Mouse (Mus musculus): ENCODE measurements at regions not wholly inside any gene's neighbourhood (a gene's known extent, or its start where the extent isn't known, plus 50 kb on each side); places are given as distances from the start of the nearest gene placed in this dataset.

GRCm38 (mm10) chr7:115366910-115367309, 623.4 kb downstream of the Insc start:
- no peaks in the 10 kb centered on the region for H3K27me3 ChIP-seq (ENCODE audit: control insufficient read depth, insufficient read depth, low read length)
- 58% methylated on average over 5 of the region's 5 CpGs for WGBS
- no peaks in the 10 kb centered on the region for H3K36me3 ChIP-seq (ENCODE audit: control insufficient read depth, insufficient read depth, low read length)
- TF ChIP-seq POLR2A (IDR thresholded peaks at IDR 0.05; ENCODE audit: control insufficient read depth, extremely low read depth, insufficient read depth, low read length, poor library complexity) (no peak), CTCF (IDR thresholded peaks at IDR 0.05; ENCODE audit: borderline replicate concordance, control insufficient read depth, extremely low read depth, insufficient read depth, low read length, poor library complexity) (peak; percentile 84; the same call in 1 of the 2 replicates)
- peak; percentile 76 for DNase-seq
- H3K27ac ChIP-seq (ENCODE audit: control insufficient read depth, insufficient read depth, low read length): no peak overlapping the region
- H3K4me3 ChIP-seq (ENCODE audit: control insufficient read depth, insufficient read depth, low read length): no peak overlapping the region
- peaks cover 3% of the 10 kb centered on the region for H3K4me1 ChIP-seq (replicated peaks; ENCODE audit: control insufficient read depth, insufficient read depth, low read length)

GRCm38 (mm10) chr7:115371143-115371542, 627.6 kb downstream of the Insc start:
- no peaks in the 10 kb centered on the region for H3K27me3 ChIP-seq (ENCODE audit: control insufficient read depth, insufficient read depth, low read length)
- WGBS: 96% methylated on average over 9 of the region's 9 CpGs
- TF ChIP-seq CTCF (IDR thresholded peaks at IDR 0.05; ENCODE audit: borderline replicate concordance, control insufficient read depth, extremely low read depth, insufficient read depth, low read length, poor library complexity) (no peak), POLR2A (IDR thresholded peaks at IDR 0.05; ENCODE audit: control insufficient read depth, extremely low read depth, insufficient read depth, low read length, poor library complexity) (no peak)
- no peaks in the 10 kb centered on the region for H3K36me3 ChIP-seq (ENCODE audit: control insufficient read depth, insufficient read depth, low read length)
- H3K4me3 ChIP-seq (ENCODE audit: control insufficient read depth, insufficient read depth, low read length): no peak overlapping the region
- no peak overlapping the region for H3K27ac ChIP-seq (ENCODE audit: control insufficient read depth, insufficient read depth, low read length)
- no peak for DNase-seq
- peaks cover 8% of the 10 kb centered on the region for H3K4me1 ChIP-seq (replicated peaks; ENCODE audit: control insufficient read depth, insufficient read depth, low read length)

- 82% methylated on average over 2 of the region's 2 CpGs for WGBS
- no peak for TF ChIP-seq CTCF (IDR thresholded peaks at IDR 0.05; ENCODE audit: borderline replicate concordance, control insufficient read depth, extremely low read depth, insufficient read depth, low read length, poor library complexity)
- no peak for TF ChIP-seq POLR2A (IDR thresholded peaks at IDR 0.05; ENCODE audit: control insufficient read depth, extremely low read depth, insufficient read depth, low read length, poor library complexity)
- Histone ChIP-seq H3K36me3 (ENCODE audit: control insufficient read depth, insufficient read depth, low read length) (no peaks in the 10 kb centered on the region), H3K27me3 (ENCODE audit: control insufficient read depth, insufficient read depth, low read length) (no peaks in the 10 kb centered on the region), H3K4me3 (ENCODE audit: control insufficient read depth, insufficient read depth, low read length) (no peak overlapping the region), H3K4me1 (replicated peaks; ENCODE audit: control insufficient read depth, insufficient read depth, low read length) (peaks cover 8% of the 10 kb centered on the region), H3K27ac (ENCODE audit: control insufficient read depth, insufficient read depth, low read length) (no peak overlapping the region)
- no peak for DNase-seq
Measured at GRCm38 (mm10) chr7:115372921-115373320, 629.4 kb downstream of the Insc start.

- Histone ChIP-seq H3K27ac (ENCODE audit: control insufficient read depth, insufficient read depth, low read length) (no peak overlapping the region), H3K27me3 (ENCODE audit: control insufficient read depth, insufficient read depth, low read length) (no peaks in the 10 kb centered on the region), H3K4me1 (replicated peaks; ENCODE audit: control insufficient read depth, insufficient read depth, low read length) (peaks cover 8% of the 10 kb centered on the region), H3K4me3 (ENCODE audit: control insufficient read depth, insufficient read depth, low read length) (no peak overlapping the region), H3K36me3 (ENCODE audit: control insufficient read depth, insufficient read depth, low read length) (no peaks in the 10 kb centered on the region)
- TF ChIP-seq POLR2A (IDR thresholded peaks at IDR 0.05; ENCODE audit: control insufficient read depth, extremely low read depth, insufficient read depth, low read length, poor library complexity): no peak
- no peak for TF ChIP-seq CTCF (IDR thresholded peaks at IDR 0.05; ENCODE audit: borderline replicate concordance, control insufficient read depth, extremely low read depth, insufficient read depth, low read length, poor library complexity)
- DNase-seq: no peak
- 92% methylated on average over 8 of the region's 8 CpGs for WGBS
Measured at GRCm38 (mm10) chr7:115373781-115374533, 630.5 kb downstream of the Insc start.

GRCm38 (mm10) chr7:115376067-115376466, 632.6 kb downstream of the Insc start:
- H3K27ac ChIP-seq (ENCODE audit: control insufficient read depth, insufficient read depth, low read length): no peak overlapping the region
- no peak overlapping the region for H3K4me3 ChIP-seq (ENCODE audit: control insufficient read depth, insufficient read depth, low read length)
- H3K4me1 ChIP-seq (replicated peaks; ENCODE audit: control insufficient read depth, insufficient read depth, low read length): peaks cover 5% of the 10 kb centered on the region
- H3K36me3 ChIP-seq (ENCODE audit: control insufficient read depth, insufficient read depth, low read length): no peaks in the 10 kb centered on the region
- no peak for DNase-seq
- no peak for TF ChIP-seq CTCF (IDR thresholded peaks at IDR 0.05; ENCODE audit: borderline replicate concordance, control insufficient read depth, extremely low read depth, insufficient read depth, low read length, poor library complexity)
- no peak for TF ChIP-seq POLR2A (IDR thresholded peaks at IDR 0.05; ENCODE audit: control insufficient read depth, extremely low read depth, insufficient read depth, low read length, poor library complexity)
- whole genome bisulfite sequencing: 67% methylated on average over 4 of the region's 4 CpGs
- no peaks in the 10 kb centered on the region for H3K27me3 ChIP-seq (ENCODE audit: control insufficient read depth, insufficient read depth, low read length)

GRCm38 (mm10) chr7:115378836-115379235, 635.3 kb downstream of the Insc start:
- WGBS: 98% methylated on average over 3 of the region's 3 CpGs
- Histone ChIP-seq H3K27me3 (ENCODE audit: control insufficient read depth, insufficient read depth, low read length) (no peaks in the 10 kb centered on the region), H3K4me1 (replicated peaks; ENCODE audit: control insufficient read depth, insufficient read depth, low read length) (no peaks in the 10 kb centered on the region), H3K27ac (ENCODE audit: control insufficient read depth, insufficient read depth, low read length) (no peak overlapping the region), H3K36me3 (ENCODE audit: control insufficient read depth, insufficient read depth, low read length) (no peaks in the 10 kb centered on the region), H3K4me3 (ENCODE audit: control insufficient read depth, insufficient read depth, low read length) (no peak overlapping the region)
- DNase-seq: no peak
- TF ChIP-seq POLR2A (IDR thresholded peaks at IDR 0.05; ENCODE audit: control insufficient read depth, extremely low read depth, insufficient read depth, low read length, poor library complexity) (no peak), CTCF (IDR thresholded peaks at IDR 0.05; ENCODE audit: borderline replicate concordance, control insufficient read depth, extremely low read depth, insufficient read depth, low read length, poor library complexity) (no peak)
